Mouse (Mus musculus): ENCODE data around the gene Tstd2.

- TF ChIP-seq POLR2A (IDR thresholded peaks at IDR 0.05; ENCODE audit: low read depth, low read length) (no peak), CTCF (IDR thresholded peaks at IDR 0.05; ENCODE audit: borderline replicate concordance, insufficient read depth, low read length) (no peak)
Measured at GRCm38 (mm10) chr4:46111361-46111760, 27.1 kb downstream of the Tstd2 start.
